Mouse (Mus musculus) thymus, adult 2 months (tissue): Measurements from ENCODE around the gene Plppr5.

Experiments used
- CTCF ChIP-seq: fragments of 200-500 bp; IDR thresholded peaks from 2 replicates; pipeline ENCODE4 v1.5.1; 2012; ENCODE audit warnings: mild to moderate bottlenecking, control low read depth, low read length, moderate library complexity, borderline replicate concordance; ENCODE audit not compliant: control insufficient read depth, poor library complexity, insufficient read depth; ENCODE audit errors: extremely low read depth
- POLR2A ChIP-seq: fragments of 200-500 bp; IDR thresholded peaks from 2 replicates; pipeline ENCODE4 v1.6.1; 2012; ENCODE audit warnings: mild to moderate bottlenecking, low read length, control low read depth, moderate library complexity; ENCODE audit not compliant: control insufficient read depth, poor library complexity, insufficient read depth; ENCODE audit errors: extremely low read depth

DNA sequence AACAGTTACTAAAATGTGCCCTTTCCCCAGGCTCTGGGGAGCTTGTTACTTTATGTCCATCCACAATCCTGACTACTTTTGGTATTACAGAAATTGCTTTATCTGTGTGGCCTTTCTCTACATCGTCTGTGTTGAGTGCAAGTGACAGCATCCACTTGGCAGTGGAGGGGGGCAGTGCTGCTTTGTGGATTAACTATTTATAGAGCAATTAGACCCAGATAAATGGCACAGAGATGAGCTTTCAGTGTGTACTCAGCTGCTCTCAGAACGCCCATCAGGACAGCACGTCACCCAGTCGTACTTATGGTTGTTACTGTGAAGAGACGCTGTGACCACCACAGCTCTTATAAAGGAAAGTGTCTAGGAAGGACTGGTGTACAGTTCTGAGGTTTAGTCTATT is 36.8 kb downstream of the Plppr5 start:
- TF ChIP-seq POLR2A (no peak), CTCF (no peak)
